Mouse (Mus musculus): Measurements from ENCODE around the gene 4930404H24Rik. TPM values are rescaled to one million over a fixed set of nuclear protein-coding genes. Genes with fewer than 3 reads are reported as not detected.
"Not testable (repeated sequence)": the region's sequence is repeated elsewhere in the genome, so short reads cannot be mapped to it uniquely, and the experiment has no call there.

4930404H24Rik gene
- polyA plus RNA-seq, 1 experiment: not detected

DNA sequence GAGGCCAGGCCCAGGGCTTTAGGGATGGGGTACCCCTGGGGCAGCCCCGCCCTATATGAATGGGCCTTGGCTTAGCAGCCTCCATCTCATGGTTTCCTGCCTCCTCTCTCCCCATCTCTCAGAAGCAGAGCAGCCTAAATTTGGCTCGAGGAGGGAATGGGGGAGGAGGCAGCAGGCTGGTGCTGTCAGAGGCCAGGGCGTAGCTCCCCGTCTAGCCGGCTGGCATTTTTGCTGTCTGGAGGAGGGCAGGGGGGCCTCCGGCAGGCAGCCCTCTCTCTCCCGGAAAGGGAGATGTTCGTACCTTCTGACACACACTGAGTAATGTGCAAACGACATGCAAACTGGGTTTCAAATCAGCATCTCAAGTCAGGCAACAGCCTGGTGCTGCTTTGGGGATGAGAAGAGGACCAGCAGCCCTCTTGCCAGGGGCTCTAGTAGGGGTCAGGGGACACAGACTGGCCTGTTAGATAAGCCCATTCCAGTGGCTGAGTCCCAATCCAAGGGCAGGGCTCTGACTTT lies 1.8 kb downstream of the 4930404H24Rik start:
- Histone ChIP-seq H3ac (ENCODE audit: control insufficient read depth, insufficient read length) (no peak overlapping the region), H3K4me3 (no peak overlapping the region), H3K79me2 (ENCODE audit: control insufficient read depth, insufficient read depth) (no peaks in the 10 kb centered on the region), H3K36me3 (ENCODE audit: control insufficient read depth, insufficient read depth) (no peaks in the 10 kb centered on the region), H3K4me2 (ENCODE audit: low read depth) (no peak overlapping the region), H3K27me3 (ENCODE audit: control insufficient read depth, insufficient read depth, insufficient read length) (peaks cover 4% of the 10 kb centered on the region)
- TF ChIP-seq SRF (IDR thresholded peaks at IDR 0.05; ENCODE audit: control insufficient read depth, insufficient read length, low read depth) (no peak), MAX (IDR thresholded peaks at IDR 0.05; ENCODE audit: low read depth) (no peak), USF1 (IDR thresholded peaks at IDR 0.05; ENCODE audit: low read depth) (no peak), TCF3 (IDR thresholded peaks at IDR 0.05; ENCODE audit: insufficient read length, low read depth) (no peak), POLR2AphosphoS2 (IDR thresholded peaks at IDR 0.05; ENCODE audit: insufficient read length, low read depth) (no peak), E2F4 (IDR thresholded peaks at IDR 0.05; ENCODE audit: insufficient read depth) (no peak), TCF12 (IDR thresholded peaks at IDR 0.05; ENCODE audit: insufficient read depth, poor library complexity, severe bottlenecking) (no peak), MYOD1 (IDR thresholded peaks at IDR 0.05; ENCODE audit: control insufficient read depth in 1 of 3, insufficient read length in 2 of 3, low read depth in 2 of 3) (no peak), MYOG (IDR thresholded peaks at IDR 0.05; ENCODE audit: control insufficient read depth in 1 of 3, insufficient read depth in 1 of 3, insufficient read length in 2 of 3, low read depth in 2 of 3) (no peak), POLR2A (IDR thresholded peaks at IDR 0.05; ENCODE audit: insufficient read length, low read depth) (no peak), REST (IDR thresholded peaks at IDR 0.05; ENCODE audit: insufficient read depth, insufficient read length) (no peak), CEBPB (IDR thresholded peaks at IDR 0.05; ENCODE audit: insufficient read depth, poor library complexity, severe bottlenecking) (no peak)

DNA sequence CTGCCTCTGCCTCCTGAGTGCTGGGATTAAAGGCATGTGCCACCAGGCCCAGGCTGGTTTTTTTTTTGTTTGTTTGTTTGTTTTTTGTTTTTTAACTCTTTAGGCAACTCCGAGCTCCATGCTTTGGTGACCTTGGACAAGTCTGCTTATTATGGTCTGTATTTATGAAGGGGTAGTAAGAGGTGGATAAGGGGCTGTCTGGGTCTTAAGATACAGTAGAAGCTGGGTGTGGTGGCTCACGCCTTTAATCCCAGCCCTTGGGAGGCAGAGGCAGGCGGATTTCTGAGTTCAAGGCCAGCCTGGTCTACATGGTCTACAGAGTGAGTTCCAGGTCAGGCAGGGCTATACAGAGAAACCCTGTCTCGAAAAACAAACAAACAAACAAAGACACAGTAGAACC lies 2.8 kb downstream of the 4930404H24Rik start:
- H3K4me3 ChIP-seq; H3ac ChIP-seq (ENCODE audit: control insufficient read depth, insufficient read length); H3K4me2 ChIP-seq (ENCODE audit: low read depth); H3K27me3 ChIP-seq (ENCODE audit: control insufficient read depth, insufficient read depth, insufficient read length); H3K36me3 ChIP-seq (ENCODE audit: control insufficient read depth, insufficient read depth); H3K79me2 ChIP-seq (ENCODE audit: control insufficient read depth, insufficient read depth): not testable (repeated sequence)

DNA sequence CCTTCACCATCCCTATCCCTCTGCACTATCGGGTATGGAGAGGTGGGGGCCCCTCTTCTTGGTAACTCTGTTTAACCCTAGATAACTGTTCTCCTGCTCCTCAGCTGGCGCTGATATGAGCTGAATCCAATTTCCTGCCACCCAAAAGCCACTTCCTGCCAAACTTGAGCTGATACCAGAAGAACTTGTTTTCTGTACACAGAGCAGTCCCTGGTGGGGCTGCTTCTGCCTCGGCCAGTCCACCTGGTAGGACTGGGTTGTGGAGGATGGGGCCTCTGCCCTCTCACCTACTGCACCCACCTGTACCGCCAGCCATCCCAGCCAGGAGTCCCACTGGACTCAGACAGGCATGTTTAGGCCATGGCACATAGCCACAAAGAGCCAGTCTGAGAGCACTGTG lies 3.2 kb downstream of the 4930404H24Rik start:
- no peak for TF ChIP-seq CEBPB (IDR thresholded peaks at IDR 0.05; ENCODE audit: insufficient read depth, poor library complexity, severe bottlenecking)
- no peak for TF ChIP-seq TCF12 (IDR thresholded peaks at IDR 0.05; ENCODE audit: insufficient read depth, poor library complexity, severe bottlenecking)
- no peak for TF ChIP-seq TCF3 (IDR thresholded peaks at IDR 0.05; ENCODE audit: insufficient read length, low read depth)
- TF ChIP-seq POLR2AphosphoS2 (IDR thresholded peaks at IDR 0.05; ENCODE audit: insufficient read length, low read depth): no peak
- TF ChIP-seq MAX (IDR thresholded peaks at IDR 0.05; ENCODE audit: low read depth): no peak
- no peak for TF ChIP-seq SRF (IDR thresholded peaks at IDR 0.05; ENCODE audit: control insufficient read depth, insufficient read length, low read depth)
- TF ChIP-seq REST (IDR thresholded peaks at IDR 0.05; ENCODE audit: insufficient read depth, insufficient read length): no peak
- no peak for TF ChIP-seq POLR2A (IDR thresholded peaks at IDR 0.05; ENCODE audit: insufficient read length, low read depth)
- no peak for TF ChIP-seq E2F4 (IDR thresholded peaks at IDR 0.05; ENCODE audit: insufficient read depth)
- TF ChIP-seq MYOG (IDR thresholded peaks at IDR 0.05; ENCODE audit: control insufficient read depth in 1 of 3, insufficient read depth in 1 of 3, insufficient read length in 2 of 3, low read depth in 2 of 3): no peak
- peaks cover 4% of the 10 kb centered on the region for H3K27me3 ChIP-seq (ENCODE audit: control insufficient read depth, insufficient read depth, insufficient read length)
- no peak overlapping the region for H3K4me3 ChIP-seq
- H3K4me2 ChIP-seq (ENCODE audit: low read depth): no peak overlapping the region
- H3K79me2 ChIP-seq (ENCODE audit: control insufficient read depth, insufficient read depth): no peaks in the 10 kb centered on the region
- H3ac ChIP-seq (ENCODE audit: control insufficient read depth, insufficient read length): no peak overlapping the region
- no peaks in the 10 kb centered on the region for H3K36me3 ChIP-seq (ENCODE audit: control insufficient read depth, insufficient read depth)

DNA sequence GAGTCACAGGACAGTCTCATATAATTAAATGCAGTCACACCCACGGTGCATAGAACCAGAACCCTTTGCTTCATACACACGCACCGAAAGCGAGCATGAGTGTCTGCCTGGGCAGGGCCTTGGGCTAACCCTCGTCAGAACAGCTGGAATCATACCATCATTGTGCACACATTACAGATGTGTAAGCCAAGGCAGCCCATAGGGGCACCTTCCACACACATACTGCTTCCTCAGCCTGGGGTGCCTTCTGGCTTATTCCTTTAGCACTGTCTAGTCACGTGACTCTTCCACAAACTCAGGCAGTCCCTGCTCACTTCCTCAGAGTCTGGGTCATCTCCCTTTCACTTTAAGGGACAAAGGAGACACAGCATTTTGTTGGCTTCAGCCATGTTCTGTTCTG lies 3.7 kb downstream of the 4930404H24Rik start:
- Histone ChIP-seq H3K36me3 (ENCODE audit: control insufficient read depth, insufficient read depth) (no peaks in the 10 kb centered on the region), H3K79me2 (ENCODE audit: control insufficient read depth, insufficient read depth) (no peaks in the 10 kb centered on the region), H3K4me3 (no peak overlapping the region), H3ac (ENCODE audit: control insufficient read depth, insufficient read length) (no peak overlapping the region), H3K4me2 (ENCODE audit: low read depth) (no peak overlapping the region), H3K27me3 (ENCODE audit: control insufficient read depth, insufficient read depth, insufficient read length) (peaks cover 4% of the 10 kb centered on the region)
- TF ChIP-seq USF1 (IDR thresholded peaks at IDR 0.05; ENCODE audit: low read depth) (peak; percentile 53), TCF3 (IDR thresholded peaks at IDR 0.05; ENCODE audit: insufficient read length, low read depth) (no peak)

DNA sequence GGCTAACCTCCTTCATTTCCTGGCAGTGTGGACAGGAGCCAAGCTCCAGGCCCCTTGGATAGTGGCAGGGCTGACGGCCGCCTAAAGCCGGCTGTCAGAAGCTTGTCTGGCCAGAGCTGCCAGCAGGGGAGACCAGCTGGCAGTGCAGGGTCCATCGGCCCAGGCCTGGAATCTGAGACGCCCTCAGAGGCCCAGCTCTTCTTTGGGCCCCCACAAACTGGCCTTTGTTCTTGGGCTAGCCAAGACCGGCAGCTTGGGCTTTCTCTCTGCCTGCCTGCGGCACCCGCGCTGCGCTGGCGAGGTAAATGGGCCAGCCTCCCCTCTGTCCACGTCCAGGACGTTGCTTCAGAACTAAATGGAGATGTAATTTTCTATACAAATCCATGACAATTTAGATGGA lies 4.3 kb downstream of the 4930404H24Rik start:
- Histone ChIP-seq H3K4me3 (no peak overlapping the region), H3K79me2 (ENCODE audit: control insufficient read depth, insufficient read depth) (no peaks in the 10 kb centered on the region), H3ac (ENCODE audit: control insufficient read depth, insufficient read length) (no peak overlapping the region), H3K4me2 (ENCODE audit: low read depth) (no peak overlapping the region), H3K36me3 (ENCODE audit: control insufficient read depth, insufficient read depth) (no peaks in the 10 kb centered on the region), H3K27me3 (ENCODE audit: control insufficient read depth, insufficient read depth, insufficient read length) (peaks cover 3% of the 10 kb centered on the region)
- no peak for TF ChIP-seq POLR2AphosphoS2 (IDR thresholded peaks at IDR 0.05; ENCODE audit: insufficient read length, low read depth)
- TF ChIP-seq USF1 (IDR thresholded peaks at IDR 0.05; ENCODE audit: low read depth): no peak
- no peak for TF ChIP-seq POLR2A (IDR thresholded peaks at IDR 0.05; ENCODE audit: insufficient read length, low read depth)
- no peak for TF ChIP-seq E2F4 (IDR thresholded peaks at IDR 0.05; ENCODE audit: insufficient read depth)
- TF ChIP-seq MAX (IDR thresholded peaks at IDR 0.05; ENCODE audit: low read depth): no peak
- no peak for TF ChIP-seq TCF12 (IDR thresholded peaks at IDR 0.05; ENCODE audit: insufficient read depth, poor library complexity, severe bottlenecking)
- TF ChIP-seq MYOG (IDR thresholded peaks at IDR 0.05; ENCODE audit: control insufficient read depth in 1 of 3, insufficient read depth in 1 of 3, insufficient read length in 2 of 3, low read depth in 2 of 3): no peak
- TF ChIP-seq TCF3 (IDR thresholded peaks at IDR 0.05; ENCODE audit: insufficient read length, low read depth): no peak
- no peak for TF ChIP-seq SRF (IDR thresholded peaks at IDR 0.05; ENCODE audit: control insufficient read depth, insufficient read length, low read depth)
- TF ChIP-seq MYOD1 (IDR thresholded peaks at IDR 0.05; ENCODE audit: control insufficient read depth in 1 of 3, insufficient read length in 2 of 3, low read depth in 2 of 3): no peak
- no peak for TF ChIP-seq REST (IDR thresholded peaks at IDR 0.05; ENCODE audit: insufficient read depth, insufficient read length)
- no peak for TF ChIP-seq CEBPB (IDR thresholded peaks at IDR 0.05; ENCODE audit: insufficient read depth, poor library complexity, severe bottlenecking)

Measured in myocyte (in vitro differentiated cells).